Mouse (Mus musculus) forebrain, postnatal 0 days (tissue): ENCODE results near the gene Gcnt3. TPM values are rescaled to one million over a fixed set of nuclear protein-coding genes. Genes with fewer than 3 reads are reported as not detected.

Experiments used
- ATAC-seq: fragments of 200-750 bp; cut with Nextera tagmentation; 2 replicates; pipeline ENCODE4 v1.8.0; 2017; ENCODE audit warnings: mild to moderate bottlenecking, moderate library complexity
- DNase-seq: peaks from one replicate; pipeline ENCODE4 v3.0.0-alpha.2; 2015
- H3K27ac ChIP-seq: fragments of 300-500 bp; sonication (generic); 2 replicates; pipeline ENCODE4 v1.5.1; 2014; ENCODE audit warnings: low read depth, mild to moderate bottlenecking, antibody characterized with exemption, low read length, moderate library complexity, mixed read lengths
- H3K27me3 ChIP-seq: fragments of 300-500 bp; sonication (generic); 2 replicates; pipeline ENCODE4 v1.6.1; 2014; ENCODE audit warnings: mild to moderate bottlenecking, low read length, mixed read lengths; ENCODE audit not compliant: insufficient read depth
- H3K36me3 ChIP-seq: fragments of 300-500 bp; sonication (generic); 2 replicates; pipeline ENCODE4 v1.6.1; 2014; ENCODE audit warnings: mild to moderate bottlenecking, moderate library complexity; ENCODE audit not compliant: insufficient read depth
- H3K4me1 ChIP-seq: fragments of 300-500 bp; sonication (generic); 2 replicates; pipeline ENCODE4 v1.6.1; 2014; ENCODE audit warnings: antibody characterized with exemption; ENCODE audit not compliant: insufficient read depth
- H3K4me2 ChIP-seq: fragments of 300-500 bp; sonication (generic); 2 replicates; pipeline ENCODE4 v1.6.1; 2014; ENCODE audit warnings: low read depth, mild to moderate bottlenecking, moderate library complexity
- H3K4me3 ChIP-seq: fragments of 300-500 bp; sonication (generic); 2 replicates; pipeline ENCODE4 v1.5.1; 2014; ENCODE audit warnings: low read depth, low read length, mixed read lengths
- H3K9ac ChIP-seq: fragments of 300-500 bp; sonication (generic); 2 replicates; pipeline ENCODE4 v1.6.1; 2014; ENCODE audit warnings: mild to moderate bottlenecking
- H3K9me3 ChIP-seq: fragments of 300-500 bp; sonication (generic); 2 replicates; pipeline ENCODE4 v1.6.1; 2016; ENCODE audit warnings: low read length
- CTCF ChIP-seq: sonication (generic); IDR thresholded peaks from 2 replicates; pipeline ENCODE4 v1.5.1; 2016; ENCODE audit warnings: antibody characterized with exemption, control low read depth, low read depth
- WGBS: fragments of 180-500 bp; shearing (Covaris S2); extraction: QIAGEN DNeasy Blood & Tissue Kit; methylation state at CpG from one replicate; pipeline ENCODE4 v1.1.7; 2014; 5-methylcytosine and 5-hydroxymethylcytosine counted together
- polyA plus RNA-seq: library from polyadenylated mRNA; unstranded; fragments of >200 nt; fragmentation: Nextera tagmentation; extraction: Ambion mirVana; gene quantifications from 2 replicates; pipeline ENCODE4 v1.2.1, GENCODE M21; 2015
- total RNA-seq: library from RNA; depleted of rRNA; stranded (reverse); fragments of >200 nt; gene quantifications from 2 replicates; pipeline ENCODE4 v1.2.3, GENCODE M21; 2014; rRNA removed

The Gcnt3 gene
- total RNA-seq (not detected in 2 replicates), polyA plus RNA-seq (not detected in 2 replicates)

DNA sequence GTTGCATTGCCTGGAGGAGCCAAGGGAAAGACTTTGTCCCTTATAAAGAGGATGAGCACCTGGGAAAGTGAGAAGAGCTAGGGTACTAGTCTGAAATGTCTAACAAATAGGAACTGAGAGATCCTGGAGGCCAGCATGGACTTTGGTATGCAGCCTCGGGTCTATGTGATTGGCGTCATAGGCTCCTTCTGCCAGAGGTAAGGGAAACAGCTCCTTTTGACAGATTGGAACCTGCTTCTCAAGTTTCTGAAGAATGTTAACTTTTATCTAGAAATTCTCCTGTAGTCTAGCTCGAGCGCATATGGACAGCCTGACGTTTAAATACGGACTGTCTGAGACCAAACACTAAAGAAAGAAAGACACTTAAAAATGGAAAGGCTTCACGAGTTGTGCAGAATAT is at the start of gene Gcnt3:
TSS of gene Gcnt3 (minus strand) at position 101 of the 400 bp plus-strand sequence.
- no peak for TF ChIP-seq CTCF
- ATAC-seq (no peak), DNase-seq (no peak)
- no peaks in the 10 kb centered on the region for H3K9me3 ChIP-seq
- H3K36me3 ChIP-seq, result no peaks in the 10 kb centered on the region
- no peak within 1 kb of the TSS for H3K4me3 ChIP-seq
- no peak within 1 kb of the TSS for H3K4me2 ChIP-seq
- H3K27me3 ChIP-seq, result no peaks in the 10 kb centered on the region
- H3K27ac ChIP-seq, result no peak within 1 kb of the TSS
- WGBS, result 90% methylated on average over 7 of the region's 7 CpGs
- no peak within 1 kb of the TSS for H3K9ac ChIP-seq
- H3K4me1 ChIP-seq, result no peaks in the 10 kb centered on the region

DNA sequence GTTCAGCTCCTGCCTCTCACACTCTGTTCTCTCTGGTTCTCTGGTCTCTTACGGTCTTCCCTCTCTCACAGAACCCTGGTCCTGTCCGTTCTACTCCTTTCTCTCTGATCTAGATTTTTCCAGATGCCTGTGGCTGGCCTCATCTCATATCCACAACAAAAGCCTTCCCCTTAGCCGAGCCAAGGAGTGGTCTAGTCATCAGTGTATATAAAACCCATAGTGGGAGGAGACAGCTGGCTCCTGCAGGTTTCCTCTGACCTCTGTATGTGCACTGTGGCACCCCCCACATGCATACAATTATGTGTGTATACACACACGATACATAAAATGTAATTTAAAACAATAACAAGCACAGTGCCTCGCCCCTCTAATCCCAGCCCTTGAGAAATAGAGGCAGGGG is 49.5 kb upstream of the Gcnt3 start:
- H3K4me2 ChIP-seq, result no peak overlapping the region
- no peak overlapping the region for H3K9ac ChIP-seq
- H3K27me3 ChIP-seq, result no peaks in the 10 kb centered on the region
- H3K36me3 ChIP-seq, result no peaks in the 10 kb centered on the region
- WGBS, result 63% methylated on average over 5 of the region's 5 CpGs
- H3K4me1 ChIP-seq, result no peaks in the 10 kb centered on the region
- ATAC-seq (no peak), DNase-seq (no peak)
- no peaks in the 10 kb centered on the region for H3K9me3 ChIP-seq
- TF ChIP-seq CTCF, result no peak
- H3K27ac ChIP-seq, result no peak overlapping the region
- H3K4me3 ChIP-seq, result no peak overlapping the region

DNA sequence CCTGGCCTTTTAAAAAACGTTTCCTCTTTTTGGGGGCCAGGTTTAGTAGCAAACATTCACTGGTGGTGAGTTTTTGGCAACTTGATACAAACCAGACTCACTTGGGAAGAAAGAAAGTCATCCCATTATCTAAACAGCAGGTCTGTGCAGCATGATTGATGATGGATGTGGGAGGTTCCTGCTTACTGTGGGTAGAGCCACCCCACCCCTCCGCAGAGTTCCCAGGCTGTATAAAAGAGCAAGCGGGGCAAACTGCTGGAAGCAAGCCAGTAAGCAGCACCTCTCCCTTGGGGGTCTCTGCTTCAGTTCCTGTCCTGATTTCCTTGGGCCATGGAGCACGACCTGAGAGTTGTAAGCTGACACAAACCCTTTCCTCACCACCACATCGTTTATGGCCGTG is 48.2 kb upstream of the Gcnt3 start:
- DNase-seq, result no peak
- WGBS, result 51% methylated on average over 6 of the region's 6 CpGs
- no peaks in the 10 kb centered on the region for H3K36me3 ChIP-seq

GRCm38 (mm10) chr9:70084107-70084506 is 46.2 kb upstream of the Gcnt3 start:
- no peaks in the 10 kb centered on the region for H3K36me3 ChIP-seq
- no peak overlapping the region for H3K27ac ChIP-seq
- DNase-seq (peak; percentile 60), ATAC-seq (no peak)
- no peaks in the 10 kb centered on the region for H3K4me1 ChIP-seq
- peak; percentile 76 for TF ChIP-seq CTCF
- H3K4me3 ChIP-seq, result no peak overlapping the region
- no peak overlapping the region for H3K9ac ChIP-seq
- H3K27me3 ChIP-seq, result no peaks in the 10 kb centered on the region
- no peaks in the 10 kb centered on the region for H3K9me3 ChIP-seq
- H3K4me2 ChIP-seq, result no peak overlapping the region
- 61% methylated on average over 11 of the region's 11 CpGs for WGBS

More for the DNA sequence above, 48.2 kb upstream of the Gcnt3 start:
- no peak for TF ChIP-seq CTCF
- Histone ChIP-seq H3K4me3 (no peak overlapping the region), H3K27ac (no peak overlapping the region), H3K4me2 (no peak overlapping the region), H3K9ac (no peak overlapping the region), H3K27me3 (no peaks in the 10 kb centered on the region), H3K4me1 (no peaks in the 10 kb centered on the region), H3K9me3 (no peaks in the 10 kb centered on the region)
- ATAC-seq, result no peak

DNA sequence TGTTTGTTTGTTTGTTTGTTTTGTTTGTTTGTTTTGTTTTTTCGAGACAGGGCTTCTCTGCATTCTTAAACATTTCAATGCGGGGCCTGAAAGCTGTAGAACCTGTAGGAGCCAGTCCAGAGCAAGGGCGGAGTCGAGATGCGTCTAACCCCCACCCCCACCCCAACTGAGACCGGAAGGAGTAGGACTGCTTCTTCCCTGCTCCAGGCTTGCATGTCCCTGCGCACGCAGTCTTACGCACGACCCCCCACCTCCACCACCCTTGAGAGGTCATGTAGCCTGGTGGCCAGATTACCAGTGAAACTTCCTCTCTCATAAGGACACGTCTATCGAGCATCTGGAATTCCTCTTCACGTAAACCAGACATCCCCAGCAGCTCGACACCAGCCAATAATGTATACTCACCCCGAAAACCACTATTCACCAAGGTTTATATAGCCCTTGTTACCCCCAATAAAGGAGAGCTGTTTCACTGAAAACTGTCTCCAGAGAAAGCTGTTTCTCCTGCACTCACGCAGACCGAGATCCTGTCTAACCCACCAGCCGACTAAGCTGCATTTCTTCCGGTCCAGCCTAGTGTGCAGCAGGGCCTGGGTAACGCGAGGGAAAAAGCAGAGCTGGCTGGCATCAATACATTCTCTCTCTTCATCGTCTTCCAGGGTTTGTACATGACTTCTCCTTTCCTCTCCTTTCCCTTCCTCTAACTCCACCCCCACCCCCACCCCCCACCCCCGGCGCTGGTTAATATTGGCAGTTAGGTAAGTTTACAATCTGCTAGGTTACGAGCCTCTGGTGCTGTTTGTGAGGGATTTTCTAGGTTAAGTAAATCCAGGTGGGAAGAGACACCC is 44.7 kb upstream of the Gcnt3 start:
- Histone ChIP-seq H3K9ac (no peak overlapping the region), H3K4me1 (no peaks in the 10 kb centered on the region), H3K36me3 (no peaks in the 10 kb centered on the region), H3K4me2 (no peak overlapping the region), H3K9me3 (no peaks in the 10 kb centered on the region), H3K27ac (no peak overlapping the region), H3K27me3 (no peaks in the 10 kb centered on the region), H3K4me3 (no peak overlapping the region)
- 81% methylated on average over 25 of the region's 25 CpGs for WGBS
- ATAC-seq, result no peak
- no peak for TF ChIP-seq CTCF
- DNase-seq, result no peak

- Histone ChIP-seq H3K9ac (no peak overlapping the region), H3K9me3 (no peaks in the 10 kb centered on the region), H3K27ac (no peak overlapping the region), H3K27me3 (no peaks in the 10 kb centered on the region), H3K4me3 (no peak overlapping the region), H3K36me3 (no peaks in the 10 kb centered on the region), H3K4me1 (no peaks in the 10 kb centered on the region), H3K4me2 (no peak overlapping the region)
- TF ChIP-seq CTCF, result no peak
- 92% methylated on average over 7 of the region's 7 CpGs for WGBS
- no peak for ATAC-seq
- DNase-seq, result no peak
Measured at GRCm38 (mm10) chr9:70081767-70082166, 43.9 kb upstream of the Gcnt3 start.

DNA sequence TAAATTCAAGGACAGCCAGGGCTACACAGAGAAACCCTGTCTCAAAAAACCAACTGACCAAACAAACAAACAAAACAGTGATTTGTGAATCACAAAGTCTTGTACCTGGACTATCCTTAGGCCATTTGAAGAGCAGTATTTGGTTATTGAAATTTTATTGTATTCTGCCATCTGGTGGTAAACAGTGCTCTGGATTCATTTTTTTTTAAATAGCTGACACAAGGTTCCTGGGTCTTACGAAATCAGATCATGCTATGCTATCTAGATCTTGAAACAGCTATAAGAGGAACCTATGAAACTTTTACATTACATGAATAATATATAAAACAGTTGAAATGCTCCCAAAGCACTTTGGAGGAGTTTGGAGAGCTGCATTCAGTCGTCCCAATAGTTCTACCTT is 43.1 kb upstream of the Gcnt3 start:
- Histone ChIP-seq H3K4me2 (no peak overlapping the region), H3K4me1 (no peaks in the 10 kb centered on the region), H3K27ac (no peak overlapping the region), H3K9ac (no peak overlapping the region), H3K36me3 (no peaks in the 10 kb centered on the region), H3K4me3 (no peak overlapping the region), H3K27me3 (no peaks in the 10 kb centered on the region), H3K9me3 (no peaks in the 10 kb centered on the region)
- DNase-seq, result no peak
- ATAC-seq, result no peak
- 71% methylated on average over 2 of the region's 2 CpGs for WGBS
- TF ChIP-seq CTCF, result peak; percentile 49
